In the genomic region with DNA sequence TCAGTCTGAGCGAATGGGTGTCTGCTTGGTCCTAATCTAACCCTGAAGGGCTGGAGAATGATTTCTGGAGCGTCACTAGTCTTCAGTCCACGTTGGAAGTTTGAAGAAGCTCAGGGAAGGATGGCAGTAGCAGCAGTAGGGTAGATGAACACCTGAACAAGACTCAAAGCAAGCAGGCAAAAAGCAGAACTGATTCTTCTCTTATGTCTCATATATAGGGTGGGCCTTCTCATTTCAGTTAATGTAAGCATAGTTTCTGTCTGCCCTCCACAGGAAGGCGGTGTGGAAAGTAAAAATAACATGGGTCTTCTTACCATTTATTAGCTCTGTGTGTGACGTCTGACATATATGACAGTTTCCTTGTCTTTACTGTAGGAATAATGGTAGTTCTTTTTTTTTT, we compare ENCODE assay signal across 27 mouse cellular contexts.
DNase-seq lines count a peak whose midpoint lies in the region; ATAC-seq and TF ChIP-seq lines count a peak whose summit lies in the region.
"Had no signal": no experiment of that assay in that cellular context is flagged by ENCODE, and none has a peak within 500 bp of the region (broad histone marks: within the 10 kb centered on the region; RNA-seq: fewer than 3 reads in every experiment).

No protein-coding gene starts in this region.

- no peak for TF ChIP-seq POLR2A in CH12.LX (IDR thresholded peaks at IDR 0.05; ENCODE audit: low read depth, low read length)

- no peak overlapping the region for H3K4me3 ChIP-seq in CH12.LX (replicated peaks in 1 of 3; ENCODE audit: low read depth in 2 of 3, low read length in 2 of 3, poor library complexity in 1 of 3)
- no peak overlapping the region for H3K4me3 ChIP-seq in hindbrain, embryonic 12.5 days
- no peak overlapping the region for H3K4me3 ChIP-seq in liver, postnatal 0 days (ENCODE audit: low read depth, low read length)
- H3K4me3 ChIP-seq in intestine, embryonic 15.5 days (replicated peaks): no peak overlapping the region
- no peak overlapping the region for H3K4me3 ChIP-seq in hindbrain, postnatal 0 days (ENCODE audit: low read length)
- H3K4me3 ChIP-seq: embryonic facial prominence, embryonic 13.5 days; embryonic facial prominence, embryonic 15.5 days; erythroblast, embryonic 14.5 days; forebrain, embryonic 10.5 days; forebrain, embryonic 12.5 days had no signal

- no peak overlapping the region for H3K4me2 ChIP-seq in CH12.LX (ENCODE audit: insufficient read depth, low read depth, poor library complexity, severe bottlenecking)
- H3K4me2 ChIP-seq in hindbrain, embryonic 12.5 days (replicated peaks): no peak overlapping the region
- no peak overlapping the region for H3K4me2 ChIP-seq in liver, postnatal 0 days (ENCODE audit: low read depth, low read length)
- no peak overlapping the region for H3K4me2 ChIP-seq in intestine, embryonic 15.5 days (replicated peaks)
- no peak overlapping the region for H3K4me2 ChIP-seq in hindbrain, postnatal 0 days (ENCODE audit: low read depth, low read length)
- H3K4me2 ChIP-seq: embryonic facial prominence, embryonic 15.5 days; forebrain, embryonic 12.5 days had no signal

- TF ChIP-seq CTCF in CH12.LX (conservative IDR thresholded peaks at IDR 0.05 in 1 of 2, IDR thresholded peaks at IDR 0.05 in 1 of 2; ENCODE audit: low read depth in 2 of 2, low read length in 2 of 2): no peak
- TF ChIP-seq CTCF in liver, postnatal 0 days (IDR thresholded peaks at IDR 0.05; ENCODE audit: low read depth): no peak
- TF ChIP-seq CTCF in hindbrain, postnatal 0 days (IDR thresholded peaks at IDR 0.05; ENCODE audit: low read depth): no peak

- no peaks in the 10 kb centered on the region for H3K79me2 ChIP-seq in CH12.LX (replicated peaks; ENCODE audit: control insufficient read depth, extremely low read depth, insufficient read depth, poor library complexity, severe bottlenecking)

- dilution Hi-C loops in CH12.LX (cut with MboI; ENCODE audit: extremely low pct_ligation_motif_present, extremely low pct_unique_long_range_greater_than_20kb, low sequenced_read_pairs): no loop called here

- peak; percentile 54 for ATAC-seq in granulocyte monocyte progenitor cell, adult 5-6 weeks (replicated peaks; ENCODE audit: poor library complexity, severe bottlenecking)
- peak; percentile 26; the same call in 1 of the 2 replicates for ATAC-seq in neutrophil, adult 5-6 weeks (ENCODE audit: extremely low read depth, insufficient number of reproducible peaks, low FRiP score, poor library complexity, severe bottlenecking)
- ATAC-seq in hindbrain, embryonic 12.5 days (ENCODE audit: low FRiP score): no peak
- ATAC-seq in liver, postnatal 0 days: no peak
- ATAC-seq in intestine, embryonic 15.5 days: no peak
- no peak for ATAC-seq in hindbrain, postnatal 0 days
- ATAC-seq: activated CD4-positive, CD25-positive, alpha-beta regulatory T cell, adult 4 months; CD4-positive, CD25-positive, alpha-beta regulatory T cell, adult 4 months; forebrain, embryonic 14.5 days; forebrain, embryonic 16.5 days; Patski had no signal

- no peaks in the 10 kb centered on the region for H3K27me3 ChIP-seq in CH12.LX (replicated peaks)
- no peaks in the 10 kb centered on the region for H3K27me3 ChIP-seq in hindbrain, embryonic 12.5 days
- no peaks in the 10 kb centered on the region for H3K27me3 ChIP-seq in liver, postnatal 0 days (ENCODE audit: insufficient read depth, low read length)
- H3K27me3 ChIP-seq in intestine, embryonic 15.5 days (replicated peaks): no peaks in the 10 kb centered on the region
- H3K27me3 ChIP-seq in hindbrain, postnatal 0 days (ENCODE audit: insufficient read depth, low read length): no peaks in the 10 kb centered on the region
- H3K27me3 ChIP-seq: embryonic facial prominence, embryonic 15.5 days; forebrain, embryonic 12.5 days had no signal

- in situ Hi-C loops in CH12.LX (cut with MboI; ENCODE audit: low pct_ligation_motif_present, low pct_unique_long_range_greater_than_20kb, low sequenced_read_pairs): loop anchor here (10.0 kb wide), 1 partner anchor 143 kb away; a partner anchor contains a TSS

- no peak for TF ChIP-seq RAD21 in CH12.LX (IDR thresholded peaks at IDR 0.05; ENCODE audit: low read depth, low read length)

- H3K4me1 ChIP-seq in CH12.LX (ENCODE audit: control insufficient read depth in 1 of 2, insufficient read depth in 2 of 2): peaks cover 8 to 19% of the 10 kb centered on the region in 2 experiments; a peak in 3 of 4 replicates
- no peaks in the 10 kb centered on the region for H3K4me1 ChIP-seq in hindbrain, embryonic 12.5 days
- no peaks in the 10 kb centered on the region for H3K4me1 ChIP-seq in liver, postnatal 0 days (ENCODE audit: insufficient read depth)
- no peaks in the 10 kb centered on the region for H3K4me1 ChIP-seq in intestine, embryonic 15.5 days (replicated peaks)
- no peaks in the 10 kb centered on the region for H3K4me1 ChIP-seq in hindbrain, postnatal 0 days (ENCODE audit: insufficient read depth, low read length)

- no peak overlapping the region for H3K27ac ChIP-seq in CH12.LX (ENCODE audit: insufficient read depth, low read depth)
- H3K27ac ChIP-seq in hindbrain, embryonic 12.5 days: no peak overlapping the region
- no peak overlapping the region for H3K27ac ChIP-seq in liver, postnatal 0 days (ENCODE audit: low read depth)
- H3K27ac ChIP-seq in intestine, embryonic 15.5 days: no peak overlapping the region
- no peak overlapping the region for H3K27ac ChIP-seq in hindbrain, postnatal 0 days
- H3K27ac ChIP-seq: embryonic facial prominence, embryonic 15.5 days; forebrain, embryonic 10.5 days; forebrain, embryonic 12.5 days had no signal

- peak; percentile 95 for TF ChIP-seq EP300 in CH12.LX (IDR thresholded peaks at IDR 0.05; ENCODE audit: low read length)
- TF ChIP-seq EP300 in liver, postnatal 0 days (IDR thresholded peaks at IDR 0.05; ENCODE audit: low read depth): no peak

- WGBS in hindbrain, embryonic 12.5 days: 88% methylated on average over 5 of the region's 5 CpGs
- 80% methylated on average over 5 of the region's 5 CpGs for WGBS in liver, postnatal 0 days (ENCODE audit: insufficient replicate concordance)
- 85% methylated on average over 5 of the region's 5 CpGs for WGBS in intestine, embryonic 15.5 days
- 91% methylated on average over 5 of the region's 5 CpGs for WGBS in hindbrain, postnatal 0 days

- H3K36me3 ChIP-seq in CH12.LX (replicated peaks in 1 of 2; ENCODE audit: control insufficient read depth in 1 of 2, insufficient read depth in 1 of 2, low read length in 1 of 2): no peaks in the 10 kb centered on the region
- no peaks in the 10 kb centered on the region for H3K36me3 ChIP-seq in hindbrain, embryonic 12.5 days
- H3K36me3 ChIP-seq in liver, postnatal 0 days (replicated peaks; ENCODE audit: insufficient read depth, low read length): no peaks in the 10 kb centered on the region
- no peaks in the 10 kb centered on the region for H3K36me3 ChIP-seq in intestine, embryonic 15.5 days
- H3K36me3 ChIP-seq in hindbrain, postnatal 0 days (ENCODE audit: insufficient read depth, low read length): no peaks in the 10 kb centered on the region
- H3K36me3 ChIP-seq: embryonic facial prominence, embryonic 13.5 days; embryonic facial prominence, embryonic 15.5 days; forebrain, embryonic 10.5 days; forebrain, embryonic 12.5 days had no signal

- no peak overlapping the region for H3K9ac ChIP-seq in CH12.LX (ENCODE audit: insufficient read depth, low read depth)
- no peak overlapping the region for H3K9ac ChIP-seq in hindbrain, embryonic 12.5 days
- H3K9ac ChIP-seq in liver, postnatal 0 days (replicated peaks): no peak overlapping the region
- H3K9ac ChIP-seq in intestine, embryonic 15.5 days: no peak overlapping the region
- no peak overlapping the region for H3K9ac ChIP-seq in hindbrain, postnatal 0 days (replicated peaks; ENCODE audit: low read length)
- H3K9ac ChIP-seq: embryonic facial prominence, embryonic 13.5 days; embryonic facial prominence, embryonic 15.5 days; forebrain, embryonic 12.5 days had no signal

- no peaks in the 10 kb centered on the region for H3K9me3 ChIP-seq in CH12.LX (replicated peaks; ENCODE audit: low read length)
- no peaks in the 10 kb centered on the region for H3K9me3 ChIP-seq in hindbrain, embryonic 12.5 days (replicated peaks)
- no peaks in the 10 kb centered on the region for H3K9me3 ChIP-seq in liver, postnatal 0 days (ENCODE audit: low read length)
- H3K9me3 ChIP-seq in intestine, embryonic 15.5 days: no peaks in the 10 kb centered on the region
- H3K9me3 ChIP-seq in hindbrain, postnatal 0 days (ENCODE audit: low read length): no peaks in the 10 kb centered on the region
- H3K9me3 ChIP-seq: embryonic facial prominence, embryonic 13.5 days; embryonic facial prominence, embryonic 15.5 days; forebrain, embryonic 10.5 days; forebrain, embryonic 12.5 days had no signal

- peak; percentile 44 for DNase-seq in CH12.LX (ENCODE audit: extremely low read depth)
- no peak for DNase-seq in liver, postnatal 0 days
- DNase-seq in hindbrain, postnatal 0 days (ENCODE audit: low spot score): no peak
- DNase-seq: adrenal gland, adult 8-10 months; adrenal gland, postnatal 25 days; B cell, adult 2 months; cerebellum, adult 11 months; cerebellum, adult 18-20 months; cerebellum, adult 8-10 months; cerebellum, adult 9-11 months; cerebellum, postnatal 14 days; cerebellum, postnatal 36 days; embryo, embryonic 11 days had no signal

TF ChIP-seq in CH12.LX, 34 proteins besides CTCF, POLR2A, EP300 and RAD21:
- TF ChIP-seq JUN (IDR thresholded peaks at IDR 0.05; ENCODE audit: insufficient read depth, low read depth, low read length): peak; percentile 53; the same call in 1 of the 2 replicates
- TF ChIP-seq TBP (conservative IDR thresholded peaks at IDR 0.05; ENCODE audit: low read depth, low read length): no peak
- TF ChIP-seq MEF2A (IDR thresholded peaks at IDR 0.05; ENCODE audit: borderline replicate concordance, low read depth, low read length): peak; percentile 36; the same call in 1 of the 2 replicates
- peak; percentile 66; the same call in 1 of the 2 replicates for TF ChIP-seq RCOR1 (conservative IDR thresholded peaks at IDR 0.05; ENCODE audit: low read depth, low read length)
- TF ChIP-seq CHD2 (IDR thresholded peaks at IDR 0.05; ENCODE audit: low read length): peak; percentile 33; the same call in 1 of the 2 replicates
- TF ChIP-seq IRF4 (IDR thresholded peaks at IDR 0.05; ENCODE audit: low read depth, low read length): peak; percentile 93
- TF ChIP-seq TCF12 (IDR thresholded peaks at IDR 0.05; ENCODE audit: low read depth, low read length): peak; percentile 56; the same call in 1 of the 2 replicates
- no peak for TF ChIP-seq ZKSCAN1 (IDR thresholded peaks at IDR 0.05; ENCODE audit: borderline replicate concordance, low read depth, low read length)
- TF ChIP-seq JUND (conservative IDR thresholded peaks at IDR 0.05; ENCODE audit: low read depth, low read length): peak; percentile 46
- peak; percentile 66; the same call in 1 of the 2 replicates for TF ChIP-seq ZNF384 (IDR thresholded peaks at IDR 0.05; ENCODE audit: low read depth, low read length)

Comparison
In these comparisons a context has a peak if more than half of its experiments do, and no peak if none do; other contexts are left out.
1. ATAC-seq: peak in granulocyte monocyte progenitor cell, adult 5-6 weeks (single experiment) and neutrophil, adult 5-6 weeks (single experiment); none in hindbrain, embryonic 12.5 days (single experiment), liver, postnatal 0 days (single experiment), intestine, embryonic 15.5 days (single experiment) and hindbrain, postnatal 0 days (single experiment).